Mouse (Mus musculus) layer of hippocampus, postnatal 10 days (tissue): Measurements from ENCODE around the gene 1110065P20Rik. TPM values are rescaled to one million over a fixed set of nuclear protein-coding genes. Genes with fewer than 3 reads are reported as not detected.

Experiments
- total RNA-seq, 2 experiments: library from RNA; stranded (reverse); gene quantifications; 2 replicates each; pipeline ENCODE4 v1.2.3; 2021

Gene 1110065P20Rik
- total RNA-seq, 2 experiments from 2014 or later = 107 to 115 TPM

Other genes starting within 250 kb of the 1110065P20Rik start
- gene 3100002H09Rik, start 240.4 kb downstream of the 1110065P20Rik start, total RNA-seq = 1 to 10 TPM in 1 of 2 experiments, under 1 TPM in 1; 0.94 to 1.7 TPM
- gene Pou3f1, start 194.4 kb downstream of the 1110065P20Rik start, total RNA-seq = 10 to 100 TPM; 48.6 to 55.5 TPM
- 10 to 100 TPM; 17.8 to 18.5 TPM for gene Utp11, start 157.6 kb downstream of the 1110065P20Rik start, total RNA-seq
- gene Fhl3, start 150.5 kb downstream of the 1110065P20Rik start, total RNA-seq = 1 to 10 TPM; 4.3 to 5.0 TPM
- gene Sf3a3, start 136.4 kb downstream of the 1110065P20Rik start, total RNA-seq = 10 to 100 TPM; 36.8 to 41.3 TPM
- gene Inpp5b, start 109.3 kb downstream of the 1110065P20Rik start, total RNA-seq = 10 to 100 TPM; 37.8 to 38.9 TPM
- gene Mtf1, start 49.1 kb downstream of the 1110065P20Rik start, total RNA-seq = 10 to 100 TPM; 20.6 to 24.1 TPM
- 10 to 100 TPM; 24.5 to 26.6 TPM for gene Yrdc, start 517 bp downstream of the 1110065P20Rik start, total RNA-seq
- 10 to 100 TPM; 43.5 to 48.3 TPM for gene Maneal, start 11.0 kb upstream of the 1110065P20Rik start, total RNA-seq
- 10 to 100 TPM; 12.8 to 16.9 TPM for gene Epha10, start 29.7 kb upstream of the 1110065P20Rik start, total RNA-seq
- gene 9930104L06Rik, start 85.9 kb upstream of the 1110065P20Rik start, total RNA-seq = 10 to 100 TPM; 19.0 to 21.8 TPM
- gene Cdca8, start 88.1 kb upstream of the 1110065P20Rik start, total RNA-seq = 1 to 10 TPM; 5.4 to 6.2 TPM
- 10 to 100 TPM; 13.7 to 16.4 TPM for gene Rspo1, start 135.2 kb upstream of the 1110065P20Rik start, total RNA-seq
- gene Gnl2, start 165.4 kb upstream of the 1110065P20Rik start, total RNA-seq = 10 to 100 TPM; 73.5 to 74.9 TPM
- 1 to 10 TPM; 1.4 to 1.6 TPM for gene Dnali1, start 214.5 kb upstream of the 1110065P20Rik start, total RNA-seq
- 10 to 100 TPM; 12.9 TPM for gene Snip1, start 215.5 kb upstream of the 1110065P20Rik start, total RNA-seq
- gene Meaf6, start 233.9 kb upstream of the 1110065P20Rik start, total RNA-seq = 100 to 1,000 TPM; 130 to 134 TPM